Mouse (Mus musculus) right cerebral cortex, adult 18-20 months (tissue): ENCODE measurements around the gene Fat2.
A peak's percentile ranks its signal among the peaks of the same experiment; 100 is the strongest.

ENCODE experiments used
- DNase-seq: peaks from one replicate; pipeline ENCODE4 v3.0.0; 2022; ENCODE audit warnings: mixed read lengths

The Fat2 gene

GRCm38 (mm10) chr11:55329868-55330772 lies 6.2 kb downstream of the Fat2 start:
- no peak for DNase-seq

- DNase-seq, result no peak
These were observed 8.6 kb downstream of the Fat2 start for GRCm38 (mm10) chr11:55327558-55328409.

- DNase-seq, result no peak
These were observed 9.3 kb downstream of the Fat2 start for GRCm38 (mm10) chr11:55327111-55327510.

- DNase-seq, result no peak
These were observed 10.2 kb downstream of the Fat2 start for GRCm38 (mm10) chr11:55326211-55326610.

- DNase-seq, result peak; percentile 77
These were observed 12.5 kb downstream of the Fat2 start for GRCm38 (mm10) chr11:55323854-55324253.

- no peak for DNase-seq
These were observed 15.4 kb downstream of the Fat2 start for GRCm38 (mm10) chr11:55320990-55321389.

- DNase-seq, result no peak
These were observed 20.4 kb downstream of the Fat2 start for GRCm38 (mm10) chr11:55315966-55316365.

GRCm38 (mm10) chr11:55314704-55315047 lies 21.7 kb downstream of the Fat2 start:
- no peak for DNase-seq

- DNase-seq, result no peak
These were observed 22.3 kb downstream of the Fat2 start for GRCm38 (mm10) chr11:55313768-55314703.

GRCm38 (mm10) chr11:55302350-55302749 lies 34.0 kb downstream of the Fat2 start:
- no peak for DNase-seq

GRCm38 (mm10) chr11:55293179-55293578 lies 43.2 kb downstream of the Fat2 start:
- no peak for DNase-seq

- no peak for DNase-seq
These were observed 44.5 kb downstream of the Fat2 start for GRCm38 (mm10) chr11:55291901-55292300.

GRCm38 (mm10) chr11:55289851-55290391 lies 46.4 kb downstream of the Fat2 start:
- peak; percentile 8 for DNase-seq

- DNase-seq, result peak; percentile 31
These were observed 61.6 kb downstream of the Fat2 start for GRCm38 (mm10) chr11:55274756-55275155.

GRCm38 (mm10) chr11:55268580-55268979 lies 67.8 kb downstream of the Fat2 start:
- DNase-seq, result peak; percentile 43

- no peak for DNase-seq
These were observed 70.7 kb downstream of the Fat2 start for GRCm38 (mm10) chr11:55265647-55266046.

- DNase-seq, result no peak
These were observed 72.0 kb downstream of the Fat2 start for GRCm38 (mm10) chr11:55264318-55264717.

- DNase-seq, result no peak
These were observed 74.4 kb downstream of the Fat2 start for GRCm38 (mm10) chr11:55262000-55262399.

GRCm38 (mm10) chr11:55261105-55261504 lies 75.3 kb downstream of the Fat2 start:
- no peak for DNase-seq

GRCm38 (mm10) chr11:55253391-55253790 lies 83.0 kb downstream of the Fat2 start:
- DNase-seq, result no peak

GRCm38 (mm10) chr11:55250527-55250926 lies 85.8 kb downstream of the Fat2 start:
- DNase-seq, result peak; percentile 32

- DNase-seq, result peak; percentile 83
These were observed 95.8 kb downstream of the Fat2 start for GRCm38 (mm10) chr11:55240556-55240955.
